ENCODE assay signal across 1 mouse cellular context in genomic region chr12:40984735-40985134, GRCm38 (mm10).
TF ChIP-seq lines count a peak whose summit lies in the region.

No protein-coding gene starts in this region.

TF ChIP-seq in CH12.LX, 34 proteins besides CTCF, POLR2A, EP300 and RAD21 (continued from another document):
- TF ChIP-seq CHD2 (IDR thresholded peaks at IDR 0.05; ENCODE audit: low read length) = peak; percentile 66; the same call in 1 of the 2 replicates
- TF ChIP-seq HCFC1 (IDR thresholded peaks at IDR 0.05; ENCODE audit: low read depth, low read length) = no peak
